Mouse (Mus musculus): Measurements from ENCODE around the gene Srprb. TPM values are rescaled to one million over a fixed set of nuclear protein-coding genes. Genes with fewer than 3 reads are reported as not detected.

Gene Srprb
- 11.1 TPM for polyA plus RNA-seq (2014; fragmentation: Illumina TruSeq; extraction: RNeasy Lipid Tissue Mini Kit (QIAGEN cat#74804))

GRCm38 (mm10) chr9:103201561-103202260 lies at the start of gene Srprb:
TSS of gene Srprb (minus strand) at chr9:103202137.

GRCm38 (mm10) chr9:103230151-103230951 lies 28.4 kb upstream of the Srprb start, which contains the start of the genes Gm20425 and Trf:
TSS of gene Gm20425 (minus strand) at chr9:103230307.
TSS of gene Trf (minus strand) at chr9:103230444.

Other genes starting within 250 kb of the Srprb start
- 6.9 TPM for gene Slco2a1, start 213.4 kb downstream of the Srprb start, polyA plus RNA-seq (2014; fragmentation: Illumina TruSeq; extraction: RNeasy Lipid Tissue Mini Kit (QIAGEN cat#74804))
- 8.0 TPM for gene Rab6b, start 90.3 kb downstream of the Srprb start, polyA plus RNA-seq (2014; fragmentation: Illumina TruSeq; extraction: RNeasy Lipid Tissue Mini Kit (QIAGEN cat#74804))
- gene Gm20425, start 28.2 kb upstream of the Srprb start, polyA plus RNA-seq (2014; fragmentation: Illumina TruSeq; extraction: RNeasy Lipid Tissue Mini Kit (QIAGEN cat#74804)): 6.6 TPM
- 146 TPM for gene Trf, start 28.3 kb upstream of the Srprb start, polyA plus RNA-seq (2014; fragmentation: Illumina TruSeq; extraction: RNeasy Lipid Tissue Mini Kit (QIAGEN cat#74804))
- not detected for gene 1300017J02Rik, start 102.9 kb upstream of the Srprb start, polyA plus RNA-seq (2014; fragmentation: Illumina TruSeq; extraction: RNeasy Lipid Tissue Mini Kit (QIAGEN cat#74804))
- 52.4 TPM for gene Topbp1, start 103.1 kb upstream of the Srprb start, polyA plus RNA-seq (2014; fragmentation: Illumina TruSeq; extraction: RNeasy Lipid Tissue Mini Kit (QIAGEN cat#74804))
- 246 TPM for gene Cdv3, start 163.7 kb upstream of the Srprb start, polyA plus RNA-seq (2014; fragmentation: Illumina TruSeq; extraction: RNeasy Lipid Tissue Mini Kit (QIAGEN cat#74804))

Measured in ovary, adult 10 weeks (tissue).